Mouse (Mus musculus) heart, adult 9 months (tissue): ENCODE measurements around the gene Muc3.
"Not testable (repeated sequence)": the region's sequence is repeated elsewhere in the genome, so short reads cannot be mapped to it uniquely, and the experiment has no call there.

Source experiments
- DNase-seq, 2 experiments: peaks; one replicate each; pipeline ENCODE4 v3.0.0; 2022; ENCODE audit warnings: low spot score in 2 of 2

The Muc3 gene

GRCm38 (mm10) chr5:137122686-137123193, 26.4 kb downstream of the Muc3 start:
- DNase-seq, result peak; percentile 76 to 79

- DNase-seq, result no peak
Measured at GRCm38 (mm10) chr5:137121280-137121679, 27.8 kb downstream of the Muc3 start.

DNA sequence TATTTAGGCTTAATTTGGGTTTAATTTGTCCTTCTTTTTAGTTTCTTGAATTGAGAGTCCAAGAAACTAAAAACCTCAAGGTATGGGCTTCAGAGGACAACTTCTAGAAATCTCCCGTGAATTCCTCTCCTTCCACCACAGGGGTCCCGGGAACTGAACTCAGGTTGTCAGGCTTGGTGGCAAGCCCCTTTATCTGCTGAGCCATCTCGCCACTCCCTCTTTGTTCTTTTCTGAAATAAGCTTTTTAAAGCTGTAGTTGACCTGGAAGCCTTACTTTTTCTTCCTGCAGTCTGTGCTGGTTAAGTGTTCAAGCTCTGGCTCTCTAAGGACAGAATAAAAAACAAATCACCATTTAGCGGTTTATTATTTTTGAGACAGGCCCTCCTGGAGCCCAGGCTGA, 30.2 kb downstream of the Muc3 start:
- DNase-seq, result no peak

GRCm38 (mm10) chr5:137117994-137118393, 31.1 kb downstream of the Muc3 start:
- not testable (repeated sequence) for DNase-seq

GRCm38 (mm10) chr5:137116987-137117386, 32.1 kb downstream of the Muc3 start:
- no peak for DNase-seq

GRCm38 (mm10) chr5:137115866-137116847, 33.0 kb downstream of the Muc3 start, which contains the start of gene Trim56:
Gene Trim56 (minus strand): TSS chr5:137116209.
- peak; percentile 88 to 90 for DNase-seq

GRCm38 (mm10) chr5:137114891-137115561, 34.1 kb downstream of the Muc3 start:
- DNase-seq, result no peak

GRCm38 (mm10) chr5:137111542-137112408, 37.3 kb downstream of the Muc3 start:
- DNase-seq, result no peak

- no peak for DNase-seq
Measured at GRCm38 (mm10) chr5:137110863-137111262, 38.3 kb downstream of the Muc3 start.

DNA sequence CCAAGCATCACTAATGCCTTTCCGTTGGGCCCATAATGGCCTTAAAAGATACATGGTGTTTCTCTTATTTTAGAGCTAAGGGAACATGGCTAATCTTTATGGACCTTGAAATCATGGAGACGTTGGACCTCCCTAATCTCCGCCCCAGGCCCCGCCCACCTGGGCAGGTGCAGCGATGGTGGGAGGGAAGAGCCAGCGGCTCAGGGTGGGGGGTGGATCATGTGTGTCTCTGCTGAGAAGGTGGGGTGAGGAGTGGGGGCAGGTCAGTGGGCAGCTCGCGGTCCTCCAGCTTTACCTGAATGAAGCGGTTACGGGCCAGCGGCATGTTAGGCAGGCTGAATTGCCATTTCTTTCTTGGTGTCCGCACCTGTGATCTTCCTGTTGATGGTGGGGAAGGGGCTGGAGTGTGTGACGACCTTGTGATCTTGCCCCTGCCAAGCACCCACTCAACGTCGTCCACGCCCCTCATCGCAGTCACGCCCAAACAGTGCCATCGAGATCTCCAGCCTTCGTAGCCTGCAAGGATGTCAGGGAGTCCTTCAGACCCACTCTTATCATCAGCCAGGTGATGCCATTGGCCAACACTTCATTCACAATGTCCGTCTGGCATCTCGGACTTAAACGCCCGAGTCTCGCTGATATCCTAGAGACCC, 39.1 kb downstream of the Muc3 start:
- DNase-seq, result no peak

DNA sequence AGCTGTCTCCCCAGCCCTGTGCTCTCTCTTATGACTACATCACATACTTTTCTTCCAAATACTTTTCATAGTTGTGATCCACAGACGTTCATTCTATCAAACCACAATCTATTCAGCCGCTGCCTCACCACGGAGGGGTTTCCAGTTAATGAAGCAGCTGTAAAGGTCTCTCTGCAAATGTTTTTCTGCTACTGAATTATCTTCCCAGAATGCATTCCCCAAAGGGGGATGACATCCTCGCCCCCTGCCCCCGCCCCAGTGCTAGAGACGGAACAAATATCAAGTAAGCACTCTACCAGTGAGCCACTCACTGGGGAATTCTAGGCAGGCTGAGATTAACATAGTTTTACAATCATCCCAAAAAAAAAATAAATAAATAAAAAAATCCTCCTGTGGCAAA, 41.0 kb downstream of the Muc3 start:
- no peak for DNase-seq

DNA sequence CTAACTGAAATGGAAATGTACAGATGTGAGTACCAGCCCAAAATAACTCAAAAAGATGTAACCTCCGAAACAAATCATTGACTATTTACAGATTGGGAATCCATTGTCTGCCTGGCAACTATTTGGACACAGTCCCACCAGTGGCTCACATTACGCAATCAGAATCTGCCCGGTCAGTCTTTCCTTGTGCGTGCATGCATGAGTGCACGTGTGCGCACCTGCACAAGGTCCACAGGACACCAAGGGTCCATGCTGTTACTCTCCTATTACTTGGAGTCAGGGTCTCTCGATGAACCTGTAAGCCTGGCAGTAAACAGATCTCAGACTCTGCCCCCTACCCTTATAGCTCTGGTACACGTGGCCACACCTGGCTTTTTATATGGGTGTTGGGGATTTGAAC, 41.5 kb downstream of the Muc3 start:
- DNase-seq, result no peak

DNA sequence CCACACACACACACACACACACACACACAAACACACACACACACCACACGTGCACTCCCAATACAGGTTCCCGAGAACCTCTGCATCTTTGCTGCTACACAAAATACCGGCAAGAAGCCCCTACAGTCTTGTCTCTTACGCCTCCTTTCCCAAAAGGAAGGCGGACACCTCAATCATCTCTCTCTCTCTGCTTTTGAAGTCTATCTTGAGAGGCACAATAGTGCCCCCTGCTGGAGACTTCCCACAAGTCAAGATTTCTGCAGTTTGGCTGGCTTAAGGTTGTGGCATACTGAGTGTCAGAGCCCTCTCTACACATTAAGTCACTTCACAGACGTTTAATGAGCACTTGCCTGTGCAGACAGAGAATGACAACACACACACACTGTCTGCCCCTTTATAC, 42.1 kb downstream of the Muc3 start:
- peak; percentile 45 to 83 for DNase-seq

DNA sequence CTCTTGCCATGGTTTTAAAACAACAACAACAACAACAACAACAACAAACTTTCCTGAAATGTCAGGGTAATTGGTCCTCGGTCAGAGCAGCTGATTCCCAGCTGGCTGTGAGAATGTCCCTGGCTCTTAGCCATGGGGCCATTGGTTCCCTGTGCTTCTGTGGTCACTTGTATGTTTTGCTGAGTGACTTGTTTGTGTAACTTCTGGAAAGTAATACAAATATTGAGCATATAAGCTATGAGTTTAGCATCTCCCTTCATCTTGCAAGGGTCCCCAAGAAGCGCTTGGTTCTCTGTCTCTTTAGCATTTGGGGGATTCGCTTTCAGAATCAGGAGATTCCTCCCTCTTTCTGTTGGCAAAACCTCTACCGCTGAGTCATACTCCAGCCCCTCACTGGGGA, 42.7 kb downstream of the Muc3 start:
- DNase-seq, result peak; percentile 48 to 62

DNA sequence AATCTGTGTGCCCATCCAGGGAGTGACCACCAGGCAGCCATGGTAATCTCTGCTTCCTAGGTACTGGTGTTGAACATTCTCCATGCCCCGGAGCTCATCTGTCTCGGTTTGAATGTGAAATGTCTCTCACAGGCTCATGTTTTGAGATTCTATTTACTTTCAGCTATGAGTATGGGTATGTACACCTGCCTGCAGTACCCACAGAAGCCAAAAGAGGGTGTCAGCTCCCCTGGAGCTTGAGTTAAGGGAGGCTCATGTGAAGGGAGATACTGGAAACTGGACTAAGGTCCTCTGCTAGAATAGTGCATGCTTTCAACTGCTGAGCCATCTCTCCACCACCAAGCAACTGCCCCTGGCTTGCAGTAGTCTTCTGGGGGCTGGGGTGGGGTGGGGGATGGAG, 45.2 kb downstream of the Muc3 start:
- DNase-seq, result no peak

DNA sequence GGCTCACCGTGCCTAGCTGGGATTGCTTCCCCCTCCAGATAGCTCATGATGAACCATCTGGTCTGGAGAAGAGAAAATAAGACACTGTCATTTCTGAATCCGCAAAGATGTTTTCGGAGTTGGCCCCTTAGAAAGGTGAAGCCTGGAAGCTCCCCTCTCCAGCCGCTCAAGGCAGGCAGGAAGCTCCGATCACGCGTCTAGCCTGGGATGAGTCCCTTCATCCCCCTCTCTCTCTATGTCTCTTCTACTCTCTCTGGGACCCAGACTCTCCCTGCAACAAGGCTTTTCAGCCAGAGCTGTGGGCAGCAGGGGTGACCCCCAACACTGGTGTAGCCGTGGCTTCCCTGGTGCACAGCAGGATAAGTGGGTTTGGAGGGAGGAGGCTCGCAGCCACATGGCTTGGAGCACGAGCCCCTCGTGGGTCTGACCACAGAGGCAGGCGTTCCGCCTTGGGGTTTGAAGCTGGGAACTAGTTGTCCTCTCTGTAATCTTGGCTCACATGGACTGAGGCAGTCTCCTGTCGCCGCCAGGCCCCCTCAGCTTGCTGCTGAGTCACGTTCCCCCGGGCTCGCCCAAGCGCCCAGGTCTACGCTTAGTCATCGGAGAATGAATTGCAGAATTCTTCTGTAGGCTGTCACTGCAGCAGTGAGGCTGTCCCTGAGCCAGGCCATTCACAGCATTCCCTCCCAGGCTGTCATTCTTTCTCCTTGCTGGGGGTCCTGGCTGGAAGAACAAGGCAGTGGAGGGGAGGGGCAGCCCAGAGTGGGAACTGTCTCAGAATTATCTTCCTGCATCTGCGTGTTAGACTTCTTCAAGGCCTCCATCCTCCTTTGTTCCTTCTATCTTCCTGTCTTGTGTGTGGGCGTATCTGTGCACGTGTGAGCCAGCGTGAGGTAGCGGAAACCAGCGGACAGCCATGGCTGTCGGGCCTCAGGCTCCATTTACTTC, 46.3 kb downstream of the Muc3 start:
- DNase-seq, result peak; percentile 84 to 87

GRCm38 (mm10) chr5:137102078-137102477, 47.0 kb downstream of the Muc3 start:
- DNase-seq, result no peak

DNA sequence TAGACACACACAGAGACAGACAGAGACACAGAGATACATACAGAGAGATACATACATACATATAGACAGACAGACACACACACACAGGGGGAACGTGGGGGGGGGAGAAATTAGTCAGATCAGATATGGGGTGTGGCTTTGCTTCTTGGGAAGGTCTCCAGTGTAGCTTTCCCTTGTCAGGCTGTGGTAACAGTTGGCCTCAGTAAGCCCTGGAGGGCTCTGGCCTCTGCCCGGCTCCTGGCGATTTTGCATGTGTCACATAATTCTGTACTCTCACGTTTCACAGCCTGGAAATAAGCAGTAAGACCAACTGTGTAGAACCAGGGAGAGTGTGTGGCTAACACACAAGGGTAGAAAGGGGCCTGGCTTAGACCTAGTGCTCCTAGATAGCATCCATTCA, 48.5 kb downstream of the Muc3 start:
- DNase-seq, result no peak

- DNase-seq, result no peak
Measured at GRCm38 (mm10) chr5:137098418-137098817, 50.7 kb downstream of the Muc3 start.

- DNase-seq, result peak; percentile 65 to 72
Measured at GRCm38 (mm10) chr5:137096037-137096436, 53.1 kb downstream of the Muc3 start.
